9 mouse cellular contexts compared by ENCODE assay signal in the genomic region with DNA sequence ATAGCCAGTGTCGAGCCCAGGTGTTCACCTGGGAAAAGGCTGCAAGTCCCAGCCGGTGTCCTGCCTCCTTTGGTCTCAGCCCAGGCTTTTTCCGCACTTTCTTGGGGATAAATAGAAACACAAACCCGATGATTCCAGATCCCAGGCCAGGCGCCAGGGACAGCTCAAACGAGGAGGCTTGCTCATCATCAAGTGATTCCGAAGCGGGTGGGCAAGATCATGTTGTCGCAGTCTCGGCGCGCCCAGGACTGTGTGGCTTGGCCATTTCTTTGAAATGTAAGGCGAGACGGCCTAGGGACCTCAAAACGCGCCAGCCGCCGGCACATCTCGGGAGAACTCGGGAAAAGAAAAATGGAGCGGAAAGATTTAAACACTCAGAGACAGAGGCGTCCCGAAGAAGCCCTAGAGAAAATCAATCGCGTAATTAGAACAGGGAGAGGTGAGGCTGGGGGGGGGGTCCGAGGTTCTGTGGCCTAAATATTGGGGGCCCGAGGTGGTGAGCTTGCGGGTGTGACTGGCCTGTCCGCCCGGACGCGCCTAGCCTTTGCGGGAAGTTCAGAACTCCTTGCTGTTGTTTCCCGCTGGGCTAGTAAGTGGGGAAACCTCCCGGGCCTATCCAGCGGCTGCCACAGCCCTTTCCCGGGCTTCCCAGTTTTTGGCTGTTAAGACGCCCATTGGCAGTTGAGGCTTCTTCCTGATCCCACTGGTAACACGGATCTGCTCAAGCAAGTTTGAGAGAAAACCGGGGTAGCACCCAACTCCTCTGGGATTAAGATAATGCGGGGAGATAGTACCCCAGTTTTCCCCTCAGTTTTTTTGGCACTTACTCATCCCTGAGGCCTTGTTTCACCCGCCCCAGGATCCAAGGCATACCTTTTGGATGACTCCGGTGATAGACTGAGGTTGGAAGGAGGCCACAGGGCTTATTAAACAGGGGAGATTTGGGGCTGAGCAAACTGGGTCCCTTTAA. TPM values are rescaled to one million over a fixed set of nuclear protein-coding genes. Genes with fewer than 3 reads are reported as not detected.
DNase-seq lines count a peak whose midpoint lies in the region; ATAC-seq and TF ChIP-seq lines count a peak whose summit lies in the region.
"Had no signal": no experiment of that assay in that cellular context is flagged by ENCODE, and none has a peak within 500 bp of the region (broad histone marks: within the 10 kb centered on the region; RNA-seq: fewer than 3 reads in every experiment).

No protein-coding gene starts in this region.

- H3K9me3 ChIP-seq in liver, embryonic 11.5 days (ENCODE audit: control insufficient read depth, low read length), result no peaks in the 10 kb centered on the region
- no peaks in the 10 kb centered on the region for H3K9me3 ChIP-seq in embryonic facial prominence, embryonic 14.5 days (ENCODE audit: control insufficient read depth, low read length)
- H3K9me3 ChIP-seq in intestine, embryonic 15.5 days, result no peaks in the 10 kb centered on the region
- no peaks in the 10 kb centered on the region for H3K9me3 ChIP-seq in forebrain, embryonic 11.5 days (ENCODE audit: control insufficient read depth, low read length)
- H3K9me3 ChIP-seq: liver, embryonic 15.5 days had no signal

- peaks cover 94% of the 10 kb centered on the region for H3K27me3 ChIP-seq in liver, embryonic 11.5 days (replicated peaks; ENCODE audit: control insufficient read depth, insufficient read depth, low read length)
- H3K27me3 ChIP-seq in embryonic facial prominence, embryonic 14.5 days (replicated peaks; ENCODE audit: control insufficient read depth, insufficient read depth, low read length), result peaks cover 99% of the 10 kb centered on the region
- H3K27me3 ChIP-seq in intestine, embryonic 15.5 days (replicated peaks), result peaks cover 78% of the 10 kb centered on the region
- H3K27me3 ChIP-seq in small intestine, adult 2 months (ENCODE audit: control insufficient read depth, insufficient read depth, low read length), result peaks cover 34% of the 10 kb centered on the region
- peaks cover 96% of the 10 kb centered on the region for H3K27me3 ChIP-seq in forebrain, embryonic 11.5 days (ENCODE audit: control insufficient read depth, insufficient read depth, low read length)

- no peaks in the 10 kb centered on the region for H3K4me1 ChIP-seq in liver, embryonic 11.5 days (replicated peaks; ENCODE audit: control insufficient read depth, insufficient read depth, low read length)
- H3K4me1 ChIP-seq in embryonic facial prominence, embryonic 14.5 days (ENCODE audit: control insufficient read depth, insufficient read depth, low read length), result no peaks in the 10 kb centered on the region
- H3K4me1 ChIP-seq in intestine, embryonic 15.5 days (replicated peaks), result peaks cover 13% of the 10 kb centered on the region
- no peaks in the 10 kb centered on the region for H3K4me1 ChIP-seq in small intestine, adult 2 months (ENCODE audit: control insufficient read depth, insufficient read depth, insufficient read length, low read length)
- H3K4me1 ChIP-seq in forebrain, embryonic 11.5 days (replicated peaks; ENCODE audit: control insufficient read depth, insufficient read depth, low read length), result no peaks in the 10 kb centered on the region
- H3K4me1 ChIP-seq: liver, embryonic 15.5 days had no signal

- no peak for ATAC-seq in liver, embryonic 11.5 days (replicated peaks; ENCODE audit: low FRiP score)
- ATAC-seq in embryonic facial prominence, embryonic 14.5 days (ENCODE audit: low read depth), result no peak
- no peak for ATAC-seq in intestine, embryonic 15.5 days
- no peak for ATAC-seq in forebrain, embryonic 11.5 days (replicated peaks; ENCODE audit: low FRiP score)

- no peak for TF ChIP-seq CTCF in small intestine, adult 2 months (IDR thresholded peaks at IDR 0.05; ENCODE audit: extremely low read depth, insufficient read length, insufficient replicate concordance, low read depth, low read length)

- 0 out of 2 replicates have a peak overlapping the region, but pooled peaks have one; percentile 8 for H3K4me3 ChIP-seq in liver, embryonic 11.5 days (ENCODE audit: low read depth, low read length)
- H3K4me3 ChIP-seq in embryonic facial prominence, embryonic 14.5 days (ENCODE audit: low read depth, low read length), result no peak overlapping the region
- no peak overlapping the region for H3K4me3 ChIP-seq in intestine, embryonic 15.5 days (replicated peaks)
- peak overlapping the region; percentile 38 for H3K4me3 ChIP-seq in small intestine, adult 2 months (ENCODE audit: low read depth, low read length)
- no peak overlapping the region for H3K4me3 ChIP-seq in forebrain, embryonic 11.5 days (ENCODE audit: low read depth, low read length)
- H3K4me3 ChIP-seq: liver, embryonic 15.5 days had no signal

- no peak for DNase-seq in liver, embryonic 11.5 days (ENCODE audit: low spot score)
- DNase-seq in liver, result no peak
- DNase-seq in embryonic facial prominence, embryonic 14.5 days (ENCODE audit: low spot score), result no peak
- no peak for DNase-seq in forebrain, embryonic 11.5 days (ENCODE audit: low spot score)
- DNase-seq in right cerebral cortex, adult 18-20 months, result no peak
- DNase-seq in left cerebral cortex, adult 18-20 months (ENCODE audit: low spot score in 2 of 2), result no peak

- H3K4me2 ChIP-seq in liver, embryonic 11.5 days, result peak overlapping the region; percentile 16
- peak overlapping the region; percentile 23; the same call in 1 of the 2 replicates for H3K4me2 ChIP-seq in embryonic facial prominence, embryonic 14.5 days (ENCODE audit: low read depth, low read length)
- H3K4me2 ChIP-seq in intestine, embryonic 15.5 days (replicated peaks), result peak overlapping the region; percentile 35; the same call in 1 of the 2 replicates
- H3K4me2 ChIP-seq in forebrain, embryonic 11.5 days (ENCODE audit: low read depth, low read length, severe bottlenecking), result no peak overlapping the region
- H3K4me2 ChIP-seq: liver, embryonic 15.5 days had no signal

- TF ChIP-seq POLR2A in small intestine, adult 2 months (IDR thresholded peaks at IDR 0.05; ENCODE audit: low read depth, low read length), result no peak

- H3K36me3 ChIP-seq in liver, embryonic 11.5 days (ENCODE audit: control insufficient read depth, insufficient read depth, low read length), result no peaks in the 10 kb centered on the region
- no peaks in the 10 kb centered on the region for H3K36me3 ChIP-seq in embryonic facial prominence, embryonic 14.5 days (ENCODE audit: control insufficient read depth, insufficient read depth, low read length)
- H3K36me3 ChIP-seq in intestine, embryonic 15.5 days, result no peaks in the 10 kb centered on the region
- H3K36me3 ChIP-seq in small intestine, adult 2 months (ENCODE audit: control insufficient read depth, insufficient read depth, low read length), result no peaks in the 10 kb centered on the region
- no peaks in the 10 kb centered on the region for H3K36me3 ChIP-seq in forebrain, embryonic 11.5 days (ENCODE audit: control insufficient read depth, insufficient read depth, low read length)
- H3K36me3 ChIP-seq: liver, embryonic 15.5 days had no signal

- no peak overlapping the region for H3K27ac ChIP-seq in liver, embryonic 11.5 days (ENCODE audit: low read depth, low read length)
- no peak overlapping the region for H3K27ac ChIP-seq in embryonic facial prominence, embryonic 14.5 days (replicated peaks; ENCODE audit: low read depth, low read length)
- H3K27ac ChIP-seq in intestine, embryonic 15.5 days, result no peak overlapping the region
- H3K27ac ChIP-seq in small intestine, adult 2 months (ENCODE audit: insufficient read depth, low read depth, low read length), result peak overlapping the region; percentile 55; the same call in 1 of the 2 replicates
- no peak overlapping the region for H3K27ac ChIP-seq in forebrain, embryonic 11.5 days (ENCODE audit: low read depth, low read length)
- H3K27ac ChIP-seq: liver, embryonic 15.5 days had no signal

- no peak overlapping the region for H3K9ac ChIP-seq in liver, embryonic 11.5 days (ENCODE audit: low read depth, low read length)
- no peak overlapping the region for H3K9ac ChIP-seq in embryonic facial prominence, embryonic 14.5 days (ENCODE audit: low read depth, low read length)
- H3K9ac ChIP-seq in intestine, embryonic 15.5 days, result no peak overlapping the region
- H3K9ac ChIP-seq in forebrain, embryonic 11.5 days (ENCODE audit: low read length), result no peak overlapping the region
- H3K9ac ChIP-seq: liver, embryonic 15.5 days had no signal

- WGBS in liver, embryonic 11.5 days, result 4% methylated on average over 43 of the region's 43 CpGs
- 2% methylated on average over 40 of the region's 43 CpGs for WGBS in embryonic facial prominence, embryonic 14.5 days
- 22% methylated on average over 43 of the region's 43 CpGs for WGBS in intestine, embryonic 15.5 days
- WGBS in small intestine, adult 2 months, result 22% methylated on average over 43 of the region's 43 CpGs
- under 1% methylated on average over 43 of the region's 43 CpGs for WGBS in forebrain, embryonic 11.5 days

RNA-seq across cellular contexts. Expression of a gene that starts 8.8 kb away (rescaled TPM):
- 5.9 and 6.2 TPM in 2 replicates for polyA plus RNA-seq in liver, embryonic 11.5 days (2014; fragmentation: Nextera tagmentation; extraction: Ambion mirVana)
- polyA plus RNA-seq in embryonic facial prominence, embryonic 14.5 days (2014; fragmentation: Nextera tagmentation; extraction: Ambion mirVana), result 2.5 and 4.0 TPM in 2 replicates
- 9.5 and 10.6 TPM in 2 replicates for polyA plus RNA-seq in intestine, embryonic 15.5 days (2015; fragmentation: Nextera tagmentation; extraction: Ambion mirVana)
- polyA plus RNA-seq in small intestine, adult 2 months (2012; rRNA removed), result 0.38 and 2.1 TPM in 2 replicates
- polyA plus RNA-seq in forebrain, embryonic 11.5 days (2014; fragmentation: Nextera tagmentation; extraction: Ambion mirVana), result not detected in 2 replicates
- total RNA-seq in left cerebral cortex, adult 18-20 months (2021), result not detected

RNA-seq across cellular contexts. Expression of a gene that starts 29.5 kb away (rescaled TPM):
- polyA plus RNA-seq in liver, embryonic 11.5 days (2014; fragmentation: Nextera tagmentation; extraction: Ambion mirVana), result 1.3 and 1.5 TPM in 2 replicates
- polyA plus RNA-seq in embryonic facial prominence, embryonic 14.5 days (2014; fragmentation: Nextera tagmentation; extraction: Ambion mirVana), result 0.25 and 0.93 TPM in 2 replicates
- 5.7 and 6.1 TPM in 2 replicates for polyA plus RNA-seq in intestine, embryonic 15.5 days (2015; fragmentation: Nextera tagmentation; extraction: Ambion mirVana)
- polyA plus RNA-seq in small intestine, adult 2 months (2012; rRNA removed), result 0.05 and 5.0 TPM in 2 replicates
- not detected in 2 replicates for polyA plus RNA-seq in forebrain, embryonic 11.5 days (2014; fragmentation: Nextera tagmentation; extraction: Ambion mirVana)
- total RNA-seq in left cerebral cortex, adult 18-20 months (2021), result not detected

RNA-seq across cellular contexts. Expression of a gene that starts 37.1 kb away (rescaled TPM):
- 1.3 and 1.9 TPM in 2 replicates for polyA plus RNA-seq in liver, embryonic 11.5 days (2014; fragmentation: Nextera tagmentation; extraction: Ambion mirVana)
- polyA plus RNA-seq in embryonic facial prominence, embryonic 14.5 days (2014; fragmentation: Nextera tagmentation; extraction: Ambion mirVana), result 0.14 TPM in 1 of 2 replicates, not detected in the other
- polyA plus RNA-seq in intestine, embryonic 15.5 days (2015; fragmentation: Nextera tagmentation; extraction: Ambion mirVana), result 6.2 and 7.0 TPM in 2 replicates
- 1.8 TPM in 1 of 2 replicates, not detected in the other for polyA plus RNA-seq in small intestine, adult 2 months (2012; rRNA removed)
- polyA plus RNA-seq in forebrain, embryonic 11.5 days (2014; fragmentation: Nextera tagmentation; extraction: Ambion mirVana), result not detected in 2 replicates
- not detected for total RNA-seq in left cerebral cortex, adult 18-20 months (2021)

RNA-seq across cellular contexts. Expression of a gene that starts 51.3 kb away (rescaled TPM):
- polyA plus RNA-seq in liver, embryonic 11.5 days (2014; fragmentation: Nextera tagmentation; extraction: Ambion mirVana), result 0.22 and 0.49 TPM in 2 replicates
- polyA plus RNA-seq in embryonic facial prominence, embryonic 14.5 days (2014; fragmentation: Nextera tagmentation; extraction: Ambion mirVana), result not detected in 2 replicates
- 1.3 and 1.4 TPM in 2 replicates for polyA plus RNA-seq in intestine, embryonic 15.5 days (2015; fragmentation: Nextera tagmentation; extraction: Ambion mirVana)
- polyA plus RNA-seq in small intestine, adult 2 months (2012; rRNA removed), result 0.22 TPM in 1 of 2 replicates, not detected in the other
- not detected in 2 replicates for polyA plus RNA-seq in forebrain, embryonic 11.5 days (2014; fragmentation: Nextera tagmentation; extraction: Ambion mirVana)
- not detected for total RNA-seq in left cerebral cortex, adult 18-20 months (2021)
- polyA plus RNA-seq: liver, embryonic 15.5 days had no signal

Comparison
In these comparisons a context has a peak if more than half of its experiments do, and no peak if none do; other contexts are left out.
1. H3K4me3 ChIP-seq: peak in liver, embryonic 11.5 days (single experiment) and small intestine, adult 2 months (single experiment); none in embryonic facial prominence, embryonic 14.5 days (single experiment), intestine, embryonic 15.5 days (single experiment) and forebrain, embryonic 11.5 days (single experiment).